Mouse (Mus musculus): ENCODE results near the gene Gipc1.

- TF ChIP-seq POLR2A (IDR thresholded peaks at IDR 0.05; ENCODE audit: insufficient read depth, low read depth, low read length) (no peak), CTCF (IDR thresholded peaks at IDR 0.05; ENCODE audit: insufficient read depth, low read depth, low read length) (no peak)
These were observed 30.6 kb upstream of the Gipc1 start for GRCm38 (mm10) chr8:83621691-83622388.

Data from olfactory bulb, adult 2 months (tissue).